Mouse (Mus musculus): ENCODE measurements at regions not wholly inside any gene's neighbourhood (a gene's known extent, or its start where the extent isn't known, plus 50 kb on each side); places are given as distances from the start of the nearest gene placed in this dataset.

- TF ChIP-seq POLR2A (IDR thresholded peaks at IDR 0.05; ENCODE audit: low read depth, low read length) = no peak
- TF ChIP-seq TBP (conservative IDR thresholded peaks at IDR 0.05; ENCODE audit: low read depth, low read length) = no peak
- TF ChIP-seq GABPA (IDR thresholded peaks at IDR 0.05; ENCODE audit: insufficient replicate concordance, low read depth, low read length) = no peak
- no peak for TF ChIP-seq CTCF (conservative IDR thresholded peaks at IDR 0.05 in 1 of 2, IDR thresholded peaks at IDR 0.05 in 1 of 2; ENCODE audit: low read depth in 2 of 2, low read length in 2 of 2)
- TF ChIP-seq EP300 (IDR thresholded peaks at IDR 0.05; ENCODE audit: low read length) = no peak
- no peak for TF ChIP-seq MEF2A (IDR thresholded peaks at IDR 0.05; ENCODE audit: borderline replicate concordance, low read depth, low read length)
- TF ChIP-seq CHD1 (IDR thresholded peaks at IDR 0.05; ENCODE audit: low read depth, low read length) = no peak
- no peak for TF ChIP-seq ETS1 (conservative IDR thresholded peaks at IDR 0.05; ENCODE audit: low read depth, low read length)
- TF ChIP-seq ELF1 (IDR thresholded peaks at IDR 0.05; ENCODE audit: low read depth, low read length) = no peak
- no peak for TF ChIP-seq JUND (conservative IDR thresholded peaks at IDR 0.05; ENCODE audit: low read depth, low read length)
Measured at GRCm38 (mm10) chr4:131206886-131207200, 262.7 kb downstream of the Matn1 start.

Measured in CH12.LX (cell line).